Mouse (Mus musculus) liver, adult 2 months (tissue): ENCODE data around the gene Dlg2.

Source experiments
- CTCF ChIP-seq: fragments of 200-500 bp; IDR thresholded peaks from 2 replicates; pipeline ENCODE4 v1.5.1; 2011; ENCODE audit warnings: low read depth, low read length, control low read depth
- POLR2A ChIP-seq: fragments of 200-500 bp; IDR thresholded peaks from 2 replicates; pipeline ENCODE4 v1.6.1; 2011; ENCODE audit warnings: low read length, control low read depth; ENCODE audit not compliant: insufficient read depth; ENCODE audit errors: extremely low read depth

GRCm38 (mm10) chr7:91876831-91877230 lies 1400.4 kb downstream of the Dlg2 start:
- TF ChIP-seq CTCF (no peak), POLR2A (no peak)
